Mouse (Mus musculus): ENCODE measurements around the gene Kmt2b. TPM values are rescaled to one million over a fixed set of nuclear protein-coding genes. Genes with fewer than 3 reads are reported as not detected.

Gene Kmt2b
- total and polyA plus RNA-seq, 2 experiments from 2014 or later = 5.2 to 31.2 TPM

DNA sequence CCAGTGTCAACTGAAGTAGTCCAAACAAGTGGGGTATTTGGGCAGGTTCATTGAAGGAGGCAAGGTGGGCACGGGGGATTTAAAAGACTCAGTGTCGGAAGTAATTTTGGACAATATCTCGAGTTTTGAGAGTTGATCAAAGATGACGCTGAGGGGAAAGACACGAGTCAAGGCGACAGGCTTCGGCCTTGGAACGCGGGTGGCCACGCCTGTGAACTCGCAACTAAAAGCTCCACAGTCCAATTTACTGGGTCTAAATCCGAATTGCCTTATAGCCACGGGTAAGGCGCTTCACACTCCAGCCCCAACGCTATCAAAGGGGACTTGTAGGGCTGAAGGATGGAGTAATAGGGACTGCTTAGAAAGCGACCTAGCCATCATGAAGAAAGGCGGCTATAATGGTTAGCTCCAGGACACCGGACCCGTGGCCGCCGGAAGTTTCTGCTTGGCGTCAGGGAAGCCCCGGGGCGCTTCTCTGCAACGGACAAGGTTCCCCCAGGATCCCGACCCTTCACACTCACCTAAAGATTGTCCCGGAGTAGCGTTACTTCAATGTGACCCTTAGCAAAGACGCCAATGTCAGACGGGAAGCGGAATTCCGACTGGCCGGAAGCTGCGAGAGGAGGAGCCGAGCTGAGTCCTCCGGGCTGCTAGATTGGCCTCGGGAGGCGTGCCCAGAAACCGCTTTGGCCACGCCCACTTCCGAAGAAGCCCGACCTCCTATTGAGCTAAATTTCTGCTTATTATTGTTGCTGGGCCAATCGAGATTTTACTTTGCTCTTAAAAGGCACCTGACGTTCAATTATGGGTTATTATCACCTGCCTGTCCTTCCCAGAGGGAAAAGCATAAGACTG is 37.2 kb upstream of the Kmt2b start, which contains the start of gene Cox6b1:
TSS of gene Cox6b1 (minus strand) at position 622 of the 855 bp plus-strand sequence.
- H3K36me3 ChIP-seq (ENCODE audit: insufficient read depth) = peaks cover 21% of the 10 kb centered on the region
- H3K27ac ChIP-seq (ENCODE audit: low read depth, low read length) = peak within 1 kb of the TSS; percentile 43; the same call in 1 of the 2 replicates
- no peak for TF ChIP-seq CTCF (IDR thresholded peaks at IDR 0.05; ENCODE audit: low read depth)
- no peaks in the 10 kb centered on the region for H3K9me3 ChIP-seq (ENCODE audit: low read length)
- no peaks in the 10 kb centered on the region for H3K4me1 ChIP-seq (ENCODE audit: insufficient read depth)
- DNase-seq = peak; percentile 96
- WGBS = 2% methylated on average over 44 of the region's 44 CpGs
- peak; percentile 97 for ATAC-seq
- H3K9ac ChIP-seq = peak within 1 kb of the TSS; percentile 77
- H3K27me3 ChIP-seq (ENCODE audit: insufficient read depth, low read length) = no peaks in the 10 kb centered on the region; the same call in 1 of the 2 replicates
- peak within 1 kb of the TSS; percentile 77 for H3K4me2 ChIP-seq (ENCODE audit: low read depth)
- H3K4me3 ChIP-seq (ENCODE audit: low read depth, low read length) = peak within 1 kb of the TSS; percentile 77

DNA sequence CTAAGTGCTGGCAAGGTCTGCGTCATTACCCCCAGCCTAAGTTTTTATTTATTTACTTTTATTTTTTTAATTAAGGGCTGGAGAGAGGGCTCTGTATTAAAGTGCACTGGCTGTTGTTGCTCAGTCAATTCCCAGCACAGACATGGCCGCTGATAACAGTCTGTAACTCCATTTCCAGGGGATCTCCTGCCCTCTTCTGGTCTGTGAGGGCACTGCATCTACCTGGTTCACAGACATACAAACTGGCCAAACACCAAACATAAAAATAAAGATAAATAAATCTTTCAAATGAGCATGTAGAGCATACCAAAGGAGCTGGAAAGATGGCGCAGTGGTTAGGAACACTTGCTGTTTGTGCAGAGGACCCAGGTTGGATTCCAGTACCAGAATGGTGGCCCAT is 30.7 kb upstream of the Kmt2b start:
- no peak for DNase-seq
- H3K9me3 ChIP-seq (ENCODE audit: low read length) = no peaks in the 10 kb centered on the region
- H3K36me3 ChIP-seq (ENCODE audit: insufficient read depth) = peaks cover 54% of the 10 kb centered on the region
- no peaks in the 10 kb centered on the region for H3K27me3 ChIP-seq (ENCODE audit: insufficient read depth, low read length)
- TF ChIP-seq CTCF (IDR thresholded peaks at IDR 0.05; ENCODE audit: low read depth) = peak; percentile 58
- H3K27ac ChIP-seq (ENCODE audit: low read depth, low read length) = no peak overlapping the region
- no peak overlapping the region for H3K4me3 ChIP-seq (ENCODE audit: low read depth, low read length)
- no peak overlapping the region for H3K9ac ChIP-seq
- no peak for ATAC-seq
- WGBS = 93% methylated on average over 3 of the region's 3 CpGs
- H3K4me2 ChIP-seq (ENCODE audit: low read depth) = no peak overlapping the region
- H3K4me1 ChIP-seq (ENCODE audit: insufficient read depth) = no peaks in the 10 kb centered on the region

DNA sequence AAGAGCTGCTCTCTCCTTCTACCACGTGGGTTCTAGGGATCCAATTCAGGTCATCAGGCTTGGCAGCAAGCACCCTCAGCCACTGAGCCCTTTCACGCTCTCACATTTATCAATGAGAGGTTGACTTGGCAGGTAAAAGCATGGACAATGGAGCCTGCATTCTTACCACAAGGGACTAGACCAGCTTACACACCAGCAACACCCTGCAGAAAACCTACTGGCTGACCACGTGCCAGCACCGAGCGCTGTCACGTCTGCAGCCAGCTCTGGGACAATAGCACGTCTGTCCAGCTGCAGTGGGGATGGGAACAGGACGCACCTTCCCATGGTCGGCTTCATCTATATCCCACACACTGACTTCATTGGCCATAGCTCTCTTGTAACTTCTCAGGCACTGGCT is 30.1 kb upstream of the Kmt2b start:
- Histone ChIP-seq H3K27me3 (ENCODE audit: insufficient read depth, low read length) (no peaks in the 10 kb centered on the region), H3K4me2 (ENCODE audit: low read depth) (no peak overlapping the region), H3K4me3 (ENCODE audit: low read depth, low read length) (no peak overlapping the region), H3K9ac (no peak overlapping the region), H3K36me3 (ENCODE audit: insufficient read depth) (peaks cover 54% of the 10 kb centered on the region), H3K4me1 (ENCODE audit: insufficient read depth) (no peaks in the 10 kb centered on the region), H3K9me3 (ENCODE audit: low read length) (no peaks in the 10 kb centered on the region), H3K27ac (ENCODE audit: low read depth, low read length) (no peak overlapping the region)
- ATAC-seq = no peak
- 95% methylated on average over 9 of the region's 9 CpGs for WGBS
- no peak for TF ChIP-seq CTCF (IDR thresholded peaks at IDR 0.05; ENCODE audit: low read depth)
- DNase-seq = no peak

DNA sequence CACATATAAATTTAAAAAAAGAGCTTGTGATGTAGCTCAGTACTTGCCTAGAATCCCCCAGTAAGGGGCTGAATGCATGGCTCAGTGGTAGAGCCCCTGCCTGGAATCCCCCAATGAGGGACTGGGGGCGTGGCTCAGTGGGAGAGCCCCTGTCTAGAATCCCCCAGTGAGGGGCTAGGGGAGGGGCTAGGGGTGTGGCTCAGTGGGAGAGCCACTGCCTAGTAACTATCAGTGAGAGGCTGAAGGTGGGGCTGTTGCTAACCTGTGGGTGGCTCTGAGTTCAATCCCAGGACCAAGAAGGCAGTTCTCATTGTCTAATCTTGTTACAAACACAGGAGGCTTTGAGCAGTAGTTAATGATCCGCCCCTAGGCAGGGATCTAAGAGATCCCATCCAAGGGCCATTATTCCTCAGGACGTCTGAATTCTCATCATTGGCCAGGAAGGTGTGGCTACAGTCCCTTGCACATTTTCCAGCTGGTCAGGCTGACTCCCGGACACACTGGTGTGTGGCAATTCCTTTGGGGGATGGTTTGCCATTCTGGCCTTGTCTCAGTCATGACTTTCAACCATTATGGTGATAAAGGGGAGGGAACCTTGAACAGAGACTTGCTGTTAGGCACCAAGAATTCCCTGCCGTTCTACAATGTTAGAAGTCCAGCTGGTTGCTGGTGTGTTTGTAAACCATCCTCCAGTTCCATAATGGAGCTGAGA is 26.7 kb upstream of the Kmt2b start:
- Histone ChIP-seq H3K36me3 (ENCODE audit: insufficient read depth) (peaks cover 34% of the 10 kb centered on the region; the same call in 1 of the 2 replicates), H3K4me3 (ENCODE audit: low read depth, low read length) (no peak overlapping the region), H3K27ac (ENCODE audit: low read depth, low read length) (no peak overlapping the region), H3K4me1 (ENCODE audit: insufficient read depth) (no peaks in the 10 kb centered on the region), H3K27me3 (ENCODE audit: insufficient read depth, low read length) (no peaks in the 10 kb centered on the region), H3K4me2 (ENCODE audit: low read depth) (no peak overlapping the region), H3K9me3 (ENCODE audit: low read length) (no peaks in the 10 kb centered on the region), H3K9ac (no peak overlapping the region)
- DNase-seq = no peak
- 53% methylated on average over 5 of the region's 5 CpGs for WGBS
- no peak for ATAC-seq
- TF ChIP-seq CTCF (IDR thresholded peaks at IDR 0.05; ENCODE audit: low read depth) = no peak

DNA sequence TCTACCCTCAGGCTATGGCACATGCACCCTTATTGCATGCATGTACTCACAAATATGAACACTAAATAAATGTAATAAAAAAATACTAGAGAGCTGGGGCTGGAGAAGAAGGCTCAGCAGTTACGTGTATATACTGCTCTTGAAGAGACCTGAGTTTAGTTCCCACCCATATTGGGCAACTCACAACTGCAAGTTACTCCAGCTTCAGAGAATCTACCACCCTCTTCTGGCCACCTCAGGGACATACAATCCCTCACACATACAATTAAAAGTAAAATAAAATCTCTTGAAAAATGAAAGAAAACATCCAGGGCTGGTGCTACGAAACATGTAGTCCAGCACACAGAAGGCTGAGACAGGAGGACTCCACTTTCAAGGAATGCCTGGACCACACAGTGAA is 25.9 kb upstream of the Kmt2b start:
- Histone ChIP-seq H3K27ac (ENCODE audit: low read depth, low read length) (no peak overlapping the region), H3K9me3 (ENCODE audit: low read length) (no peaks in the 10 kb centered on the region), H3K4me1 (ENCODE audit: insufficient read depth) (no peaks in the 10 kb centered on the region), H3K36me3 (ENCODE audit: insufficient read depth) (peaks cover 32% of the 10 kb centered on the region; the same call in 1 of the 2 replicates), H3K27me3 (ENCODE audit: insufficient read depth, low read length) (no peaks in the 10 kb centered on the region), H3K4me2 (ENCODE audit: low read depth) (no peak overlapping the region), H3K4me3 (ENCODE audit: low read depth, low read length) (no peak overlapping the region), H3K9ac (no peak overlapping the region)
- WGBS = 71% methylated on average over 2 of the region's 2 CpGs
- no peak for ATAC-seq
- no peak; the same call in 1 of the 2 replicates for TF ChIP-seq CTCF (IDR thresholded peaks at IDR 0.05; ENCODE audit: low read depth)
- DNase-seq = no peak

DNA sequence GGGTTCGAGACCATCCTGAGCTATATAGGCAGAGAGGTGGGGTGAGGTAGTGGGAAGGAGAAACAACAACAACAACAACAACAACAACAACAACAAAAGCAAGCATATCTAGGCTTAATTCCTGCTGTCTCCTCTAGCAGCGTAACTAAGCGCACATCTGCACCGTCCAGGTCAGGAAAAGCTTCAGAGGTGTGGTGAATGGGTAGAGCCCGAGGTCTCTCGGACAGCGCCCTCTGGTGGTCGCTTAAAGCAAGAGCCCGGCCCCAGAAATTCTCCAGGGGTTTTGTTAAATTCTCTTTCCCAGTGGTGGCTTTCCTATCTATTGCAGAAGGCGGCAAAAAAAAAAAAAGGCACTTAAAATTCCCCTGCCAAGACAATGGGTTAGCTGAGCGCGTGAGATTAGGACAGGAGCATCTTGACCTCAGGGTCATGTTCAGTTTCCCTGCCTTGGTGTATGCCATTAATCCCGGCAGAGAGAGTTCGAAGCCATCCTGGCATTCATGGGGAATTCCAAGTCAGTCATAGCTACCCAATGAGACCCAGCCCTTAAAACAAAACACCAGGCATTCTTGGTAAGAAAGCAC is 25.1 kb upstream of the Kmt2b start:
- 21% methylated on average over 14 of the region's 14 CpGs for WGBS
- no peaks in the 10 kb centered on the region for H3K27me3 ChIP-seq (ENCODE audit: insufficient read depth, low read length)
- peaks cover 24% of the 10 kb centered on the region; the same call in 1 of the 2 replicates for H3K36me3 ChIP-seq (ENCODE audit: insufficient read depth)
- H3K4me1 ChIP-seq (ENCODE audit: insufficient read depth) = no peaks in the 10 kb centered on the region
- H3K9me3 ChIP-seq (ENCODE audit: low read length) = no peaks in the 10 kb centered on the region
- no peak overlapping the region for H3K4me2 ChIP-seq (ENCODE audit: low read depth)
- H3K9ac ChIP-seq = no peak overlapping the region
- H3K4me3 ChIP-seq (ENCODE audit: low read depth, low read length) = no peak overlapping the region
- TF ChIP-seq CTCF (IDR thresholded peaks at IDR 0.05; ENCODE audit: low read depth) = peak; percentile 64
- H3K27ac ChIP-seq (ENCODE audit: low read depth, low read length) = no peak overlapping the region
- ATAC-seq (no peak), DNase-seq (peak; percentile 27)
